Mouse (Mus musculus): ENCODE results near the gene Ifi204. TPM values are rescaled to one million over a fixed set of nuclear protein-coding genes. Genes with fewer than 3 reads are reported as not detected.
"Not testable (repeated sequence)": the region's sequence is repeated elsewhere in the genome, so short reads cannot be mapped to it uniquely, and the experiment has no call there.

The Ifi204 gene
- 0.31 and 0.63 TPM in 2 replicates for polyA plus RNA-seq (2016; fragmentation: Nextera tagmentation; extraction: Ambion mirVana)

GRCm38 (mm10) chr1:173766848-173767617 is at the start of gene Ifi204:
Ifi204 (minus strand) TSS chr1:173766943.
- not testable (repeated sequence) for H3K4me1 ChIP-seq; H3K27ac ChIP-seq; DNase-seq (ENCODE audit: low spot score); H3K36me3 ChIP-seq; H3K4me3 ChIP-seq; H3K27me3 ChIP-seq (ENCODE audit: low read depth, poor library complexity, severe bottlenecking); H3K9me3 ChIP-seq (replicated peaks)
- 95% methylated on average over 5 of the region's 5 CpGs for WGBS

- 83% methylated on average over 2 of the region's 2 CpGs for WGBS
- not testable (repeated sequence) for DNase-seq (ENCODE audit: low spot score); H3K27me3 ChIP-seq (ENCODE audit: low read depth, poor library complexity, severe bottlenecking); H3K27ac ChIP-seq; H3K4me1 ChIP-seq; H3K4me3 ChIP-seq; H3K36me3 ChIP-seq; H3K9me3 ChIP-seq (replicated peaks)
Observed at GRCm38 (mm10) chr1:173809294-173809693, 42.6 kb upstream of the Ifi204 start.

- 79% methylated on average over 2 of the region's 2 CpGs for WGBS
- H3K27me3 ChIP-seq (ENCODE audit: low read depth, poor library complexity, severe bottlenecking): not testable (repeated sequence)
Observed at GRCm38 (mm10) chr1:173802689-173803281, 36.0 kb upstream of the Ifi204 start.

GRCm38 (mm10) chr1:173802207-173802606 is 35.5 kb upstream of the Ifi204 start:
- not testable (repeated sequence) for H3K27me3 ChIP-seq (ENCODE audit: low read depth, poor library complexity, severe bottlenecking); H3K36me3 ChIP-seq; H3K27ac ChIP-seq; H3K4me1 ChIP-seq; DNase-seq (ENCODE audit: low spot score); H3K9me3 ChIP-seq (replicated peaks); H3K4me3 ChIP-seq
- 74% methylated on average over 3 of the region's 3 CpGs for WGBS

More at GRCm38 (mm10) chr1:173802689-173803281, 36.0 kb upstream of the Ifi204 start:
- not testable (repeated sequence) for DNase-seq (ENCODE audit: low spot score); H3K36me3 ChIP-seq; H3K4me1 ChIP-seq; H3K27ac ChIP-seq; H3K9me3 ChIP-seq (replicated peaks); H3K4me3 ChIP-seq

GRCm38 (mm10) chr1:173801791-173802190 is 35.0 kb upstream of the Ifi204 start:
- not testable (repeated sequence) for H3K27ac ChIP-seq; H3K4me3 ChIP-seq; H3K4me1 ChIP-seq; H3K9me3 ChIP-seq (replicated peaks); H3K27me3 ChIP-seq (ENCODE audit: low read depth, poor library complexity, severe bottlenecking); H3K36me3 ChIP-seq; DNase-seq (ENCODE audit: low spot score)
- WGBS: 85% methylated on average over 2 of the region's 2 CpGs

- 52% methylated on average over 3 of the region's 3 CpGs for WGBS
- not testable (repeated sequence) for DNase-seq (ENCODE audit: low spot score)
Observed at GRCm38 (mm10) chr1:173773457-173773856, 6.7 kb upstream of the Ifi204 start.

GRCm38 (mm10) chr1:173760032-173760431 is 6.7 kb downstream of the Ifi204 start:
- WGBS: 84% methylated on average over 5 of the region's 5 CpGs

More at GRCm38 (mm10) chr1:173773457-173773856, 6.7 kb upstream of the Ifi204 start:
- not testable (repeated sequence) for H3K4me1 ChIP-seq; H3K27ac ChIP-seq; H3K4me3 ChIP-seq; H3K36me3 ChIP-seq; H3K27me3 ChIP-seq (ENCODE audit: low read depth, poor library complexity, severe bottlenecking); H3K9me3 ChIP-seq (replicated peaks)

GRCm38 (mm10) chr1:173742262-173742661 is 24.5 kb downstream of the Ifi204 start:
- no peaks in the 10 kb centered on the region for H3K4me1 ChIP-seq
- 84% methylated on average over 1 of the region's 1 CpGs for WGBS
- H3K36me3 ChIP-seq: no peaks in the 10 kb centered on the region
- no peak for DNase-seq (ENCODE audit: low spot score)
- no peak overlapping the region for H3K27ac ChIP-seq
- no peaks in the 10 kb centered on the region for H3K9me3 ChIP-seq (replicated peaks)
- H3K27me3 ChIP-seq (ENCODE audit: low read depth, poor library complexity, severe bottlenecking): no peaks in the 10 kb centered on the region
- no peak overlapping the region for H3K4me3 ChIP-seq

More at GRCm38 (mm10) chr1:173760032-173760431, 6.7 kb downstream of the Ifi204 start:
- not testable (repeated sequence) for H3K9me3 ChIP-seq (replicated peaks); H3K36me3 ChIP-seq; H3K27me3 ChIP-seq (ENCODE audit: low read depth, poor library complexity, severe bottlenecking); H3K27ac ChIP-seq; DNase-seq (ENCODE audit: low spot score); H3K4me3 ChIP-seq; H3K4me1 ChIP-seq

GRCm38 (mm10) chr1:173741656-173742055 is 25.1 kb downstream of the Ifi204 start, which contains the start of gene Ifi207:
Ifi207 (minus strand) TSS chr1:173741747.
- H3K4me3 ChIP-seq: no peak within 1 kb of the TSS
- no peaks in the 10 kb centered on the region for H3K9me3 ChIP-seq (replicated peaks)
- no peaks in the 10 kb centered on the region for H3K4me1 ChIP-seq
- WGBS: 84% methylated on average over 4 of the region's 4 CpGs
- H3K27ac ChIP-seq: no peak within 1 kb of the TSS
- DNase-seq (ENCODE audit: low spot score): no peak
- H3K36me3 ChIP-seq: no peaks in the 10 kb centered on the region
- no peaks in the 10 kb centered on the region for H3K27me3 ChIP-seq (ENCODE audit: low read depth, poor library complexity, severe bottlenecking)

- no peaks in the 10 kb centered on the region for H3K36me3 ChIP-seq
- no peak overlapping the region for H3K4me3 ChIP-seq
- H3K9me3 ChIP-seq (replicated peaks): no peaks in the 10 kb centered on the region
- H3K4me1 ChIP-seq: no peaks in the 10 kb centered on the region
- no peaks in the 10 kb centered on the region for H3K27me3 ChIP-seq (ENCODE audit: low read depth, poor library complexity, severe bottlenecking)
- DNase-seq (ENCODE audit: low spot score): no peak
- no peak overlapping the region for H3K27ac ChIP-seq
Observed at GRCm38 (mm10) chr1:173740537-173740936, 26.2 kb downstream of the Ifi204 start.

GRCm38 (mm10) chr1:173736986-173737385 is 29.8 kb downstream of the Ifi204 start:
- no peak for DNase-seq (ENCODE audit: low spot score)
- WGBS: 80% methylated on average over 2 of the region's 2 CpGs
- no peak overlapping the region for H3K27ac ChIP-seq

GRCm38 (mm10) chr1:173735015-173735414 is 31.7 kb downstream of the Ifi204 start:
- not testable (repeated sequence) for H3K27me3 ChIP-seq (ENCODE audit: low read depth, poor library complexity, severe bottlenecking); H3K4me1 ChIP-seq; H3K4me3 ChIP-seq; H3K36me3 ChIP-seq; DNase-seq (ENCODE audit: low spot score); H3K27ac ChIP-seq; H3K9me3 ChIP-seq (replicated peaks)
- 90% methylated on average over 4 of the region's 4 CpGs for WGBS

More at GRCm38 (mm10) chr1:173736986-173737385, 29.8 kb downstream of the Ifi204 start:
- Histone ChIP-seq H3K36me3 (no peaks in the 10 kb centered on the region), H3K4me1 (no peaks in the 10 kb centered on the region), H3K9me3 (replicated peaks) (no peaks in the 10 kb centered on the region), H3K27me3 (ENCODE audit: low read depth, poor library complexity, severe bottlenecking) (no peaks in the 10 kb centered on the region), H3K4me3 (no peak overlapping the region)

- peak; percentile 31 for DNase-seq (ENCODE audit: low spot score)
- no peaks in the 10 kb centered on the region for H3K27me3 ChIP-seq (ENCODE audit: low read depth, poor library complexity, severe bottlenecking)
- H3K9me3 ChIP-seq (replicated peaks): no peaks in the 10 kb centered on the region
- 35% methylated on average over 7 of the region's 7 CpGs for WGBS
- no peaks in the 10 kb centered on the region for H3K4me1 ChIP-seq
- no peak overlapping the region for H3K27ac ChIP-seq
- H3K4me3 ChIP-seq: no peak overlapping the region
- no peaks in the 10 kb centered on the region for H3K36me3 ChIP-seq
Observed at GRCm38 (mm10) chr1:173733219-173733618, 33.5 kb downstream of the Ifi204 start.

Measured in limb, embryonic 10.5 days (tissue).